Mouse (Mus musculus) skeletal muscle tissue, adult 2 months (tissue): ENCODE results near the gene Nphs1.
A peak's percentile ranks its signal among the peaks of the same experiment; 100 is the strongest.
"Not testable (repeated sequence)": the region's sequence is repeated elsewhere in the genome, so short reads cannot be mapped to it uniquely, and the experiment has no call there.

Experiments
- DNase-seq: peaks from one replicate; pipeline ENCODE4 v3.0.0-alpha.2; 2012; ENCODE audit warnings: low read depth, low spot score

Gene Nphs1

GRCm38 (mm10) chr7:30492765-30493164, 34.6 kb downstream of the Nphs1 start:
- DNase-seq, result peak; percentile 32

GRCm38 (mm10) chr7:30493401-30493931, 35.4 kb downstream of the Nphs1 start, which contains the start of gene Prodh2:
Gene Prodh2, plus strand, starts transcription at chr7:30493622.
- no peak for DNase-seq

- not testable (repeated sequence) for DNase-seq
These were observed 37.5 kb downstream of the Nphs1 start for GRCm38 (mm10) chr7:30495506-30496042.

GRCm38 (mm10) chr7:30501159-30501558, 43.0 kb downstream of the Nphs1 start:
- not testable (repeated sequence) for DNase-seq

GRCm38 (mm10) chr7:30508061-30508460, 49.9 kb downstream of the Nphs1 start:
- no peak for DNase-seq

GRCm38 (mm10) chr7:30515003-30515760, 57.1 kb downstream of the Nphs1 start:
- no peak for DNase-seq

- DNase-seq, result no peak
These were observed 60.2 kb downstream of the Nphs1 start for GRCm38 (mm10) chr7:30518325-30518724.

GRCm38 (mm10) chr7:30520396-30520795, 62.3 kb downstream of the Nphs1 start:
- DNase-seq, result no peak

GRCm38 (mm10) chr7:30520856-30521255, 62.7 kb downstream of the Nphs1 start:
- DNase-seq, result no peak

GRCm38 (mm10) chr7:30522871-30523270, 64.8 kb downstream of the Nphs1 start:
- no peak for DNase-seq

GRCm38 (mm10) chr7:30524487-30524886, 66.4 kb downstream of the Nphs1 start:
- DNase-seq, result peak; percentile 38

GRCm38 (mm10) chr7:30525954-30526353, 67.8 kb downstream of the Nphs1 start:
- no peak for DNase-seq

- DNase-seq, result no peak
These were observed 68.3 kb downstream of the Nphs1 start for GRCm38 (mm10) chr7:30526399-30526798.

- no peak for DNase-seq
These were observed 68.9 kb downstream of the Nphs1 start for GRCm38 (mm10) chr7:30526981-30527380.

- no peak for DNase-seq
These were observed 73.2 kb downstream of the Nphs1 start for GRCm38 (mm10) chr7:30531291-30531815.

- DNase-seq, result no peak
These were observed 74.8 kb downstream of the Nphs1 start for GRCm38 (mm10) chr7:30532931-30533330.

GRCm38 (mm10) chr7:30533941-30534632, 76.0 kb downstream of the Nphs1 start:
- DNase-seq, result no peak

GRCm38 (mm10) chr7:30534633-30535577, 76.8 kb downstream of the Nphs1 start, which contains the start of gene Arhgap33:
Gene Arhgap33, minus strand, starts transcription at chr7:30535060.
- peak; percentile 92 for DNase-seq
